Mouse (Mus musculus) C2C12 (cell line): ENCODE data around the gene Helz. TPM values are rescaled to one million over a fixed set of nuclear protein-coding genes. Genes with fewer than 3 reads are reported as not detected.

ENCODE experiments used
- H3K27me3 ChIP-seq: one replicate; pipeline ENCODE4 v1.6.1; 2011; ENCODE audit not compliant: control insufficient read depth, insufficient read depth, insufficient read length
- H3K36me3 ChIP-seq: one replicate; pipeline ENCODE4 v1.6.1; 2011; ENCODE audit not compliant: control insufficient read depth, insufficient read depth
- H3K4me3 ChIP-seq: one replicate; pipeline ENCODE4 v1.5.1; 2011; ENCODE audit warnings: mild to moderate bottlenecking, control low read depth; ENCODE audit not compliant: poor library complexity, insufficient read depth, severe bottlenecking
- H3K79me2 ChIP-seq: one replicate; pipeline ENCODE4 v1.6.1; 2011; ENCODE audit not compliant: control insufficient read depth, insufficient read depth
- H3K79me3 ChIP-seq: one replicate; pipeline ENCODE4 v1.6.1; 2011; ENCODE audit warnings: low read depth, control low read depth
- H3ac ChIP-seq: one replicate; pipeline ENCODE3; 2011; ENCODE audit warnings: low read depth; ENCODE audit not compliant: control insufficient read depth, insufficient read length
- CEBPB ChIP-seq: IDR thresholded peaks from one replicate; pipeline ENCODE4 v1.6.1; 2011; ENCODE audit warnings: low read depth, mild to moderate bottlenecking, control low read depth, moderate library complexity
- CTCF ChIP-seq: IDR thresholded peaks from one replicate; pipeline ENCODE4 v1.5.1; 2011; ENCODE audit not compliant: control insufficient read depth, insufficient read depth, insufficient read length
- FOSL1 ChIP-seq: IDR thresholded peaks from one replicate; pipeline ENCODE4 v1.8.0; 2011; ENCODE audit warnings: mild to moderate bottlenecking, low read length; ENCODE audit not compliant: poor library complexity, insufficient read depth, severe bottlenecking
- MAX ChIP-seq: IDR thresholded peaks from one replicate; pipeline ENCODE4 v1.6.1; 2011; ENCODE audit warnings: mild to moderate bottlenecking, control low read depth
- MYOD1 ChIP-seq: IDR thresholded peaks from one replicate; pipeline ENCODE4 v1.6.1; 2011; ENCODE audit warnings: low read depth; ENCODE audit not compliant: control insufficient read depth, insufficient read length
- MYOG ChIP-seq: IDR thresholded peaks from one replicate; pipeline ENCODE4 v1.6.1; 2011; ENCODE audit not compliant: control insufficient read depth, insufficient read length; ENCODE audit errors: extremely low read depth
- USF1 ChIP-seq: IDR thresholded peaks from one replicate; pipeline ENCODE4 v1.6.1; 2011; ENCODE audit warnings: low read depth, mild to moderate bottlenecking, control low read depth, moderate library complexity
- polyA plus RNA-seq: library from polyadenylated mRNA; unstranded; fragments of >200 nt; fragmentation: generic; extraction: Trizol; gene quantifications from one replicate; pipeline ENCODE4 v1.2.1, GENCODE M21; 2012; ENCODE audit warnings: missing spikeins

The Helz gene
- polyA plus RNA-seq, 1 experiment = 6.8 TPM

- peak; percentile 97 for TF ChIP-seq MYOD1
- no peak for TF ChIP-seq CTCF
- Histone ChIP-seq H3K27me3 (no peaks in the 10 kb centered on the region), H3ac (peak within 1 kb of the TSS; percentile 54), H3K79me2 (peaks cover 5% of the 10 kb centered on the region), H3K4me3 (peak within 1 kb of the TSS; percentile 23), H3K36me3 (no peaks in the 10 kb centered on the region), H3K79me3 (no peaks in the 10 kb centered on the region)
These were observed 168.7 kb downstream of the Helz start, which contains the start of gene Cacng1 for GRCm38 (mm10) chr11:107716332-107716938. Gene Cacng1, minus strand, starts transcription at chr11:107716522.

- Histone ChIP-seq H3K79me2 (no peaks in the 10 kb centered on the region), H3K4me3 (no peak overlapping the region), H3K36me3 (no peaks in the 10 kb centered on the region), H3K79me3 (no peaks in the 10 kb centered on the region), H3K27me3 (no peaks in the 10 kb centered on the region), H3ac (no peak overlapping the region)
- TF ChIP-seq MYOD1 (no peak), CEBPB (no peak)
These were observed 172.7 kb downstream of the Helz start for GRCm38 (mm10) chr11:107720264-107721021.

GRCm38 (mm10) chr11:107721057-107721456 is 173.3 kb downstream of the Helz start:
- no peaks in the 10 kb centered on the region for H3K79me3 ChIP-seq
- no peak for TF ChIP-seq CTCF
- no peak for TF ChIP-seq CEBPB
- TF ChIP-seq USF1 = no peak
- no peak for TF ChIP-seq FOSL1
- no peak for TF ChIP-seq MYOD1
- no peak for TF ChIP-seq MYOG
- no peak for TF ChIP-seq MAX

GRCm38 (mm10) chr11:107724603-107725002 is 176.9 kb downstream of the Helz start:
- H3K79me3 ChIP-seq = no peaks in the 10 kb centered on the region
- H3K4me3 ChIP-seq = no peak overlapping the region
- no peak overlapping the region for H3ac ChIP-seq
- H3K27me3 ChIP-seq = no peaks in the 10 kb centered on the region
- no peak for TF ChIP-seq USF1
- no peak for TF ChIP-seq CEBPB
- no peak for TF ChIP-seq MAX
- TF ChIP-seq FOSL1 = no peak
- TF ChIP-seq MYOG = no peak
- no peak for TF ChIP-seq CTCF
- no peak for TF ChIP-seq MYOD1
- H3K79me2 ChIP-seq = no peaks in the 10 kb centered on the region
- H3K36me3 ChIP-seq = no peaks in the 10 kb centered on the region

More at GRCm38 (mm10) chr11:107721057-107721456, 173.3 kb downstream of the Helz start:
- Histone ChIP-seq H3K79me2 (no peaks in the 10 kb centered on the region), H3ac (no peak overlapping the region), H3K27me3 (no peaks in the 10 kb centered on the region), H3K4me3 (no peak overlapping the region), H3K36me3 (no peaks in the 10 kb centered on the region)

GRCm38 (mm10) chr11:107728073-107728863 is 180.5 kb downstream of the Helz start:
- Histone ChIP-seq H3K4me3 (no peak overlapping the region), H3K36me3 (no peaks in the 10 kb centered on the region), H3ac (peak overlapping the region; percentile 21), H3K27me3 (no peaks in the 10 kb centered on the region), H3K79me2 (no peaks in the 10 kb centered on the region), H3K79me3 (no peaks in the 10 kb centered on the region)
- TF ChIP-seq MYOD1 (peak; percentile 71), CTCF (no peak), MAX (peak; percentile 28), USF1 (no peak), CEBPB (no peak), FOSL1 (no peak), MYOG (no peak)

GRCm38 (mm10) chr11:107729141-107729540 is 181.4 kb downstream of the Helz start:
- H3ac ChIP-seq = peak overlapping the region; percentile 27
- TF ChIP-seq CTCF (no peak), CEBPB (no peak), USF1 (no peak), MAX (no peak), FOSL1 (no peak), MYOD1 (no peak), MYOG (no peak)
- H3K79me3 ChIP-seq = no peaks in the 10 kb centered on the region
- no peaks in the 10 kb centered on the region for H3K27me3 ChIP-seq
- H3K36me3 ChIP-seq = no peaks in the 10 kb centered on the region
- H3K4me3 ChIP-seq = no peak overlapping the region
- no peaks in the 10 kb centered on the region for H3K79me2 ChIP-seq
